In genomic region chr2:4099777-4100104, GRCm38 (mm10) we compare ENCODE assay signal across 15 mouse cellular contexts.
DNase-seq lines count a peak whose midpoint lies in the region; ATAC-seq lines count a peak whose summit lies in the region.
"Had no signal": no experiment of that assay in that cellular context is flagged by ENCODE, and none has a peak within 500 bp of the region (broad histone marks: within the 10 kb centered on the region; RNA-seq: fewer than 3 reads in every experiment).

No protein-coding gene starts in this region.

- no peak for DNase-seq in adrenal gland, postnatal 25 days
- no peak for DNase-seq in lung, postnatal 25 days (ENCODE audit: low spot score)
- no peak for DNase-seq in layer of hippocampus, adult 18-20 months (ENCODE audit: low spot score in 2 of 2)
- DNase-seq: cerebellum, adult 8-10 months; gastrocnemius, postnatal 14 days; lung, embryonic 14.5 days; thymus, postnatal 36 days had no signal

- H3K4me1 ChIP-seq in forebrain, embryonic 12.5 days, result peaks cover 23% of the 10 kb centered on the region
- H3K4me1 ChIP-seq in forebrain, embryonic 13.5 days, result peaks cover 30% of the 10 kb centered on the region
- peaks cover 25% of the 10 kb centered on the region for H3K4me1 ChIP-seq in hindbrain, embryonic 13.5 days (replicated peaks)
- peaks cover 34% of the 10 kb centered on the region for H3K4me1 ChIP-seq in midbrain, embryonic 15.5 days
- no peaks in the 10 kb centered on the region for H3K4me1 ChIP-seq in intestine, embryonic 16.5 days (ENCODE audit: control insufficient read depth, insufficient read depth, low read length)
- H3K4me1 ChIP-seq: kidney, embryonic 15.5 days; liver, embryonic 12.5 days had no signal

- no peak overlapping the region for H3K4me3 ChIP-seq in forebrain, embryonic 12.5 days (replicated peaks)
- H3K4me3 ChIP-seq in forebrain, embryonic 13.5 days, result no peak overlapping the region
- H3K4me3 ChIP-seq in hindbrain, embryonic 13.5 days, result no peak overlapping the region
- H3K4me3 ChIP-seq in midbrain, embryonic 15.5 days, result no peak overlapping the region
- no peak overlapping the region for H3K4me3 ChIP-seq in intestine, embryonic 16.5 days (ENCODE audit: low read length)
- H3K4me3 ChIP-seq: kidney, embryonic 15.5 days; liver, embryonic 12.5 days had no signal

- peaks cover 26% of the 10 kb centered on the region for H3K27me3 ChIP-seq in forebrain, embryonic 12.5 days
- H3K27me3 ChIP-seq in forebrain, embryonic 13.5 days, result no peaks in the 10 kb centered on the region
- H3K27me3 ChIP-seq in hindbrain, embryonic 13.5 days, result no peaks in the 10 kb centered on the region
- peaks cover 6% of the 10 kb centered on the region; the same call in 1 of the 2 replicates for H3K27me3 ChIP-seq in midbrain, embryonic 15.5 days (replicated peaks)
- H3K27me3 ChIP-seq in intestine, embryonic 16.5 days (replicated peaks; ENCODE audit: control insufficient read depth, insufficient read depth, low read length), result no peaks in the 10 kb centered on the region
- H3K27me3 ChIP-seq: kidney, embryonic 15.5 days; liver, embryonic 12.5 days had no signal

- no peaks in the 10 kb centered on the region for H3K9me3 ChIP-seq in forebrain, embryonic 12.5 days
- no peaks in the 10 kb centered on the region for H3K9me3 ChIP-seq in forebrain, embryonic 13.5 days (replicated peaks)
- no peaks in the 10 kb centered on the region for H3K9me3 ChIP-seq in hindbrain, embryonic 13.5 days
- H3K9me3 ChIP-seq in midbrain, embryonic 15.5 days, result no peaks in the 10 kb centered on the region
- no peaks in the 10 kb centered on the region for H3K9me3 ChIP-seq in intestine, embryonic 16.5 days (ENCODE audit: control insufficient read depth, low read length)
- H3K9me3 ChIP-seq: G1E; kidney, embryonic 15.5 days; liver, embryonic 12.5 days had no signal

- no peak overlapping the region for H3K9ac ChIP-seq in forebrain, embryonic 12.5 days
- no peak overlapping the region for H3K9ac ChIP-seq in forebrain, embryonic 13.5 days
- no peak overlapping the region for H3K9ac ChIP-seq in hindbrain, embryonic 13.5 days
- H3K9ac ChIP-seq in midbrain, embryonic 15.5 days, result no peak overlapping the region
- no peak overlapping the region for H3K9ac ChIP-seq in intestine, embryonic 16.5 days (ENCODE audit: low read depth, low read length)
- H3K9ac ChIP-seq: kidney, embryonic 15.5 days; liver, embryonic 12.5 days; lung, embryonic 14.5 days had no signal

- H3K27ac ChIP-seq in forebrain, embryonic 12.5 days, result peak overlapping the region; percentile 50; the same call in 1 of the 2 replicates
- peak overlapping the region; percentile 54; the same call in 1 of the 2 replicates for H3K27ac ChIP-seq in forebrain, embryonic 13.5 days
- H3K27ac ChIP-seq in hindbrain, embryonic 13.5 days, result peak overlapping the region; percentile 78
- H3K27ac ChIP-seq in midbrain, embryonic 15.5 days, result peak overlapping the region; percentile 71
- no peak overlapping the region for H3K27ac ChIP-seq in intestine, embryonic 16.5 days (ENCODE audit: low read length)
- H3K27ac ChIP-seq: kidney, embryonic 15.5 days; liver, embryonic 12.5 days had no signal

- peak overlapping the region; percentile 13; the same call in 1 of the 2 replicates for H3K4me2 ChIP-seq in forebrain, embryonic 12.5 days
- 0 out of 2 replicates have a peak overlapping the region, but pooled peaks have one; percentile 2 for H3K4me2 ChIP-seq in forebrain, embryonic 13.5 days
- no peak overlapping the region for H3K4me2 ChIP-seq in hindbrain, embryonic 13.5 days
- H3K4me2 ChIP-seq in midbrain, embryonic 15.5 days, result peak overlapping the region; percentile 16; the same call in 1 of the 2 replicates
- H3K4me2 ChIP-seq in intestine, embryonic 16.5 days (ENCODE audit: low read depth, low read length), result no peak overlapping the region
- H3K4me2 ChIP-seq: kidney, embryonic 15.5 days; liver, embryonic 12.5 days; lung, embryonic 14.5 days had no signal

- ATAC-seq in forebrain, embryonic 12.5 days (ENCODE audit: low FRiP score), result no peak; the same call in 1 of the 2 replicates
- ATAC-seq in forebrain, embryonic 13.5 days, result no peak
- no peak; the same call in none of the 2 replicates for ATAC-seq in hindbrain, embryonic 13.5 days (ENCODE audit: low FRiP score)
- no peak; the same call in 1 of the 2 replicates for ATAC-seq in midbrain, embryonic 15.5 days (replicated peaks)
- ATAC-seq in intestine, embryonic 16.5 days, result no peak
- ATAC-seq: liver, embryonic 12.5 days had no signal

- H3K36me3 ChIP-seq in forebrain, embryonic 12.5 days (replicated peaks), result no peaks in the 10 kb centered on the region
- H3K36me3 ChIP-seq in forebrain, embryonic 13.5 days (ENCODE audit: poor library complexity, severe bottlenecking), result no peaks in the 10 kb centered on the region
- H3K36me3 ChIP-seq in hindbrain, embryonic 13.5 days, result no peaks in the 10 kb centered on the region
- H3K36me3 ChIP-seq in midbrain, embryonic 15.5 days (replicated peaks), result no peaks in the 10 kb centered on the region
- no peaks in the 10 kb centered on the region for H3K36me3 ChIP-seq in intestine, embryonic 16.5 days (ENCODE audit: control insufficient read depth, insufficient read depth, low read length)
- H3K36me3 ChIP-seq: G1E; kidney, embryonic 15.5 days; liver, embryonic 12.5 days had no signal

Comparison
In these comparisons a context has a peak if more than half of its experiments do, and no peak if none do; other contexts are left out.
1. H3K4me2 ChIP-seq: peak in forebrain, embryonic 12.5 days (single experiment), forebrain, embryonic 13.5 days (single experiment) and midbrain, embryonic 15.5 days (single experiment); none in hindbrain, embryonic 13.5 days (single experiment) and intestine, embryonic 16.5 days (single experiment).